Mouse (Mus musculus) embryonic facial prominence, embryonic 11.5 days (tissue): ENCODE data around the gene Scn4b. TPM values are rescaled to one million over a fixed set of nuclear protein-coding genes. Genes with fewer than 3 reads are reported as not detected.
A peak's percentile ranks its signal among the peaks of the same experiment; 100 is the strongest.

ENCODE experiments used
- ATAC-seq: fragments of 200-750 bp; cut with Nextera tagmentation; replicated peaks from 2 replicates; pipeline ENCODE4 v1.8.0; 2017; ENCODE audit warnings: low read depth; ENCODE audit not compliant: insufficient number of reproducible peaks, low FRiP score, low TSS enrichment
- DNase-seq: peaks from one replicate; pipeline ENCODE4 v3.0.0-alpha.2; 2015; ENCODE audit warnings: low spot score
- H3K27ac ChIP-seq: fragments of 300-500 bp; sonication (generic); replicated peaks from 2 replicates; pipeline ENCODE4 v1.5.1; 2014; ENCODE audit warnings: mild to moderate bottlenecking, low read depth, low read length, control low read depth
- H3K27me3 ChIP-seq: fragments of 300-500 bp; sonication (generic); 2 replicates; pipeline ENCODE4 v1.6.1; 2014; ENCODE audit warnings: mild to moderate bottlenecking, low read length, moderate library complexity, mixed read lengths; ENCODE audit not compliant: control insufficient read depth, insufficient read depth
- H3K36me3 ChIP-seq: fragments of 300-500 bp; sonication (generic); replicated peaks from 2 replicates; pipeline ENCODE4 v1.6.1; 2014; ENCODE audit warnings: low read depth, mild to moderate bottlenecking, low read length, moderate library complexity, mixed read lengths; ENCODE audit not compliant: control insufficient read depth, insufficient read depth
- H3K4me1 ChIP-seq: fragments of 300-500 bp; sonication (generic); 2 replicates; pipeline ENCODE4 v1.6.1; 2014; ENCODE audit warnings: low read length, mixed read lengths; ENCODE audit not compliant: control insufficient read depth, insufficient read depth
- H3K4me2 ChIP-seq: fragments of 300-500 bp; sonication (generic); 2 replicates; pipeline ENCODE4 v1.6.1; 2014; ENCODE audit warnings: low read depth, mild to moderate bottlenecking, control low read depth, low read length, moderate library complexity
- H3K4me3 ChIP-seq: fragments of 300-500 bp; sonication (generic); 2 replicates; pipeline ENCODE4 v1.5.1; 2014; ENCODE audit warnings: low read depth, low read length, control low read depth
- H3K9ac ChIP-seq: fragments of 300-500 bp; sonication (generic); replicated peaks from 2 replicates; pipeline ENCODE4 v1.6.1; 2014; ENCODE audit warnings: mild to moderate bottlenecking, control low read depth, low read length
- H3K9me3 ChIP-seq: fragments of 300-500 bp; sonication (generic); replicated peaks from 2 replicates; pipeline ENCODE4 v1.6.1; 2016; ENCODE audit warnings: mild to moderate bottlenecking, low read length, inconsistent platforms, mixed read lengths; ENCODE audit not compliant: control insufficient read depth
- WGBS: fragments of 180-500 bp; shearing (Covaris S2); extraction: QIAGEN DNeasy Blood & Tissue Kit; methylation state at CpG from one replicate; pipeline ENCODE4 v1.1.7; 2014; 5-methylcytosine and 5-hydroxymethylcytosine counted together
- polyA plus RNA-seq: library from polyadenylated mRNA; unstranded; fragments of >200 nt; fragmentation: Nextera tagmentation; extraction: Ambion mirVana; gene quantifications from 2 replicates; pipeline ENCODE4 v1.2.1, GENCODE M21; 2014

Scn4b gene
- polyA plus RNA-seq, 1 experiment from 2014 or later: 0.21 TPM

DNA sequence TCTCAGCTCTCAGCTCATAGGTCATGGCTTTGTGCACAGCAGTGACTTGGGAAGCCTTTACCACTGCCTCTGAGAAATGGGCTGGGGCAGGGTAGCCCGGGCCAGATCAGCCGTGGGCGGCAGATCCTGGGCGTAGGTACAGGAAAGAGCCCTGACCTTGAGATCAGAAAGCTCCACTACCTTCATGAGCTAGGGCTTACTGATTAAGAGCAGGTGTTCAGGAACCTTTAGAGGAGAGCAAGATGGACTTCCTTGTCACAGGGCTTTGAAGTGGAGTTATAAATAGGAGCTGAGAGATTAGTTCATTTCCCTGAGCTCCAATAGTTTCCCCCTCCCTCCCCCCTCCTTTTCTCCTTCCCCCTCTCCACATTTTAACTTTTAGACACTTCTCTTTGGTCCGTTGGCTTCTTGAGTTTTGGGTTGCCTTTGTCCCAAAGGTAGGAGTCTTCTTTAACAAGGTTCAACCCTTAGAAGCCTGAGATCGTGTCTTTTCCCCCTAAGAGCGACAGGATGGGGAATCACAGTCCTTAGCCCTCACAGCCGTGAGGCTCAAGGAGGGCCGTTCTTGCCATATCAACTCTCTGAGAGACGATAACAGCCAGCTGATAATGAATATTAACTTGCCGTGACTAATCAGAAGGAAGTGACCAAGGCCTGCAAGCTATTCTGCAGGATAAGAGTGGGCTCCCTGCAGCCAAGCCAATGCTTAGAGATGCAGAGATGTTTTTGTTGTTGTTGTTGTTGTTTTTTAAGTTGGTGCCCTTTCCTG is 34.8 kb upstream of the Scn4b start:
- no peaks in the 10 kb centered on the region for H3K36me3 ChIP-seq
- H3K9me3 ChIP-seq: no peaks in the 10 kb centered on the region
- ATAC-seq (no peak), DNase-seq (no peak)
- H3K4me3 ChIP-seq: no peak overlapping the region
- H3K27me3 ChIP-seq: no peaks in the 10 kb centered on the region
- WGBS: 47% methylated on average over 11 of the region's 11 CpGs
- H3K4me2 ChIP-seq: no peak overlapping the region
- H3K4me1 ChIP-seq: no peaks in the 10 kb centered on the region
- H3K27ac ChIP-seq: no peak overlapping the region
- H3K9ac ChIP-seq: no peak overlapping the region

DNA sequence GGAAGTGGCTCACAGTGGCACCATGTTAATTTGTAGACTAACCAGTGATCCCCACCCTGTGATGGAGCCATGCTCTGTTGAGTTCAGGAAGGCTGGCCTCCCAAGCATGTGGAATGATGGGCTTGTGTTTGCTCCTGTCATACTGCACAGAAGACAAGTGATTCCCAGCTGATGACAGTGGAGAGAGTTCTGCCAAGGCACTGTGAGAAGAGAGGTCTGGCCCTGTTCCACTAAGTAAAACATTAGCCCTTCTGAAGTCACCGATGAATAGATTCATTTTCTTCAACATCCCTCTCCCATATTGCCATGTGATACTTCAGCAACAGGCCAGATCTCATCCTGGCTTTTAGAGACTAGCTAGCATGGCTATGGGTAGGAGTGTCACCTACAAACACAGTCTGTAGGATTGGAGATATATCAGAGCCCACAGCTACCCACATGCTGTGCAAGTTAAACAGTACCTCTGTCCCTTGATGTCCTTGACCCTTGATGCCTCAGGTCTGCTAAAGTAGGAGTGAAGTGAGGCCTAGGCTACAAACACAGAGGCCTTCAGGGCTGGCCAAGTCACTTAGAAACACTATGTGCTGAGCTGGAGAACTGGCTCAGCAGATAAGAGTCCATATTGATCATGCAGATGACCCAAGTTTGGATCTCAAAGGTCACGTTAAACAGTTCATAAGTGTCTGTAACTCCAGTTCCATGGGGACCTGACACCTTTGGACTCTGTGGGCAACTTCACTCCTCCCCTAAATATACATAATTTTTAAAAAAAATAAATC is 32.4 kb upstream of the Scn4b start:
- Histone ChIP-seq H3K9ac (no peak overlapping the region), H3K4me1 (no peaks in the 10 kb centered on the region), H3K9me3 (no peaks in the 10 kb centered on the region), H3K27ac (no peak overlapping the region), H3K27me3 (no peaks in the 10 kb centered on the region), H3K36me3 (no peaks in the 10 kb centered on the region), H3K4me2 (no peak overlapping the region), H3K4me3 (no peak overlapping the region)
- DNase-seq (no peak), ATAC-seq (no peak)
- 94% methylated on average over 2 of the region's 2 CpGs for WGBS

- DNase-seq (peak; percentile 91), ATAC-seq (peak; percentile 54)
- peaks cover 3% of the 10 kb centered on the region; the same call in 1 of the 2 replicates for H3K4me1 ChIP-seq
- H3K9me3 ChIP-seq: no peaks in the 10 kb centered on the region
- no peak overlapping the region for H3K27ac ChIP-seq
- H3K4me3 ChIP-seq: peak overlapping the region; percentile 31
- WGBS: 2% methylated on average over 14 of the region's 14 CpGs
- H3K36me3 ChIP-seq: no peaks in the 10 kb centered on the region
- no peaks in the 10 kb centered on the region for H3K27me3 ChIP-seq
- H3K4me2 ChIP-seq: peak overlapping the region; percentile 38
- peak overlapping the region; percentile 39 for H3K9ac ChIP-seq
Observed at GRCm38 (mm10) chr9:45115706-45116105, 22.5 kb upstream of the Scn4b start.

- Histone ChIP-seq H3K4me1 (peaks cover 3% of the 10 kb centered on the region; the same call in 1 of the 2 replicates), H3K9ac (no peak overlapping the region), H3K27me3 (no peaks in the 10 kb centered on the region), H3K9me3 (no peaks in the 10 kb centered on the region), H3K4me3 (no peak overlapping the region), H3K4me2 (no peak overlapping the region), H3K36me3 (no peaks in the 10 kb centered on the region), H3K27ac (no peak overlapping the region)
- WGBS: 64% methylated on average over 9 of the region's 9 CpGs
- ATAC-seq (no peak), DNase-seq (no peak)
Observed at GRCm38 (mm10) chr9:45116819-45117218, 21.4 kb upstream of the Scn4b start.

DNA sequence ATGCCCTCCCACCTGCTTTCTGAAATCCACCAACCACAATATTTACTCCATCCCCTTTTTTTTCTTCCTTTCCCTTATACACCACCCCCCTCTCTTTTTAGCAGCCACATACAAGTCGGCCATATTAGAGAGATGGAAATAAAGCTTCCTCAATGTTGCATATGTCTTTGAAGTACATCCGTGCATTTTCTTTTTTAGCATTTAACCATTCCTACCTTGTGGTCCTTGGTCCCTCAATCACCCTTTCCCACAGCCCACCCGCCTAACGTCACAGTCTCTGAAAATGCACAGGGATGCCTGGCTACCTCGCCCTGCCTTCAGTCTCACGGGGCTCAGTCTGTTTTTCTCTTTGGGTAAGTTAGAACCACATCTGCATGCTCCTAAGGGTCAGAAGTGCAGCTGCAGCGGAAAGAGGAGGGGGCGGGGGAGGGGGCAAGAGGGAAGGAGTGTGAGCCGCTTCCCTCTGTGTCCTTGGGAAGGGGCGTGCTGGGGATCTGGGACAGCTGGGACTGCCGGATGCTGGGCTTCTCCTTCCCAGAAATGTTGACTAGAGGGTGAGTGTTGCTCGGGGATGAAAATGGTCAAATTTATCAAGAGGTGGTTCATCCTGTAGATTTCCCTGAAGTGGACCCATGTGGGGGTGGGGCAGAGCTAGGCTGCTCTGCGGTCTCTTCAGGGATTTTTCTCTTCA is 20.3 kb upstream of the Scn4b start, which contains the start of gene Scn2b:
Gene Scn2b, plus strand, starts transcription at position 42 of the 691 bp plus-strand sequence.
- Histone ChIP-seq H3K27ac (peak within 1 kb of the TSS; percentile 65), H3K9me3 (no peaks in the 10 kb centered on the region), H3K9ac (peak within 1 kb of the TSS; percentile 79), H3K4me1 (peaks cover 3% of the 10 kb centered on the region; the same call in 1 of the 2 replicates), H3K27me3 (no peaks in the 10 kb centered on the region), H3K36me3 (no peaks in the 10 kb centered on the region), H3K4me2 (peak within 1 kb of the TSS; percentile 59), H3K4me3 (peak within 1 kb of the TSS; percentile 62)
- peak; percentile 65; the same call in 1 of the 2 replicates for ATAC-seq
- WGBS: 1% methylated on average over 13 of the region's 13 CpGs
- DNase-seq: peak; percentile 69

DNA sequence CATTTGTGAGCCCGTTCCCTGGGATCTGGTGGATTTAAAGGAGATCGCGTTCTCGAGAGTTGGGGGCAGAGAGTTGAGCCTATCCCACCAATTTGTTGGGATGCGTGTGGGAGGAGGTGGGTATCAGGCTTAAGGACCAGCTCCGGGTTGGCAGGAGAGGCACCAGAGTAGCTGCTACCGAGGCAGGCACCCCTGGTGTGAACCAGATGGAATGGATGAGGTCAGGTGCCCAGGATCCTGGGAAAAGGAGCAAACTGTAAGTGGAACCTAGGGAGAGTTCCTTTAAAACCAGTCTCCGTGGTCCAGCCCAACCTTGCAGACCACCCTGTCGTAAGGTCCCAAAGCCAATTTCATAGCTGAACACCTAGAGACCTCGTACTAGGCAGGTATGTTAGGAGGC is 19.6 kb upstream of the Scn4b start:
- ATAC-seq (no peak), DNase-seq (peak; percentile 12)
- no peaks in the 10 kb centered on the region for H3K27me3 ChIP-seq
- peaks cover 3% of the 10 kb centered on the region; the same call in 1 of the 2 replicates for H3K4me1 ChIP-seq
- H3K27ac ChIP-seq: no peak overlapping the region
- 23% methylated on average over 10 of the region's 10 CpGs for WGBS
- peak overlapping the region; percentile 79 for H3K9ac ChIP-seq
- H3K4me2 ChIP-seq: peak overlapping the region; percentile 59
- no peaks in the 10 kb centered on the region for H3K9me3 ChIP-seq
- no peaks in the 10 kb centered on the region for H3K36me3 ChIP-seq
- H3K4me3 ChIP-seq: peak overlapping the region; percentile 62

GRCm38 (mm10) chr9:45119316-45119953 is 18.8 kb upstream of the Scn4b start:
- H3K27ac ChIP-seq: no peak overlapping the region
- ATAC-seq (no peak), DNase-seq (no peak)
- no peak overlapping the region for H3K4me2 ChIP-seq
- H3K27me3 ChIP-seq: no peaks in the 10 kb centered on the region
- H3K9me3 ChIP-seq: no peaks in the 10 kb centered on the region
- WGBS: 89% methylated on average over 8 of the region's 8 CpGs
- no peaks in the 10 kb centered on the region for H3K36me3 ChIP-seq
- H3K4me1 ChIP-seq: peaks cover 3% of the 10 kb centered on the region; the same call in 1 of the 2 replicates
- no peak overlapping the region for H3K4me3 ChIP-seq
- no peak overlapping the region for H3K9ac ChIP-seq
